Mouse (Mus musculus) spleen, adult 2 months (tissue): ENCODE results near the gene Hist1h2bf.

Experiments used
- CTCF ChIP-seq: fragments of 200-500 bp; IDR thresholded peaks from 2 replicates; pipeline ENCODE4 v1.5.1; 2011; ENCODE audit warnings: mild to moderate bottlenecking, inconsistent platforms; ENCODE audit not compliant: insufficient read depth, insufficient read length, insufficient replicate concordance; ENCODE audit errors: extremely low read depth
- POLR2A ChIP-seq: fragments of 200-500 bp; IDR thresholded peaks from 2 replicates; pipeline ENCODE4 v1.6.1; 2011; ENCODE audit warnings: low read depth, low read length, inconsistent platforms

GRCm38 (mm10) chr13:23554393-23554792 is 19.6 kb downstream of the Hist1h2bf start:
- TF ChIP-seq CTCF: no peak
- no peak for TF ChIP-seq POLR2A
